Mouse (Mus musculus) CH12.LX (cell line): ENCODE measurements around the gene Sema6c. TPM values are rescaled to one million over a fixed set of nuclear protein-coding genes. Genes with fewer than 3 reads are reported as not detected.

ENCODE experiments used
- DNase-seq: peaks from one replicate; pipeline ENCODE4 v3.0.0-alpha.2; 2013; ENCODE audit errors: extremely low read depth
- H3K27ac ChIP-seq: 2 replicates; pipeline ENCODE4 v1.5.1; 2012; ENCODE audit warnings: low read depth, mild to moderate bottlenecking, control low read depth, moderate library complexity; ENCODE audit not compliant: insufficient read depth
- H3K27me3 ChIP-seq: replicated peaks from 2 replicates; pipeline ENCODE3; 2012; ENCODE audit warnings: inconsistent platforms
- H3K36me3 ChIP-seq, 2 experiments: replicated peaks in 1 of 2; 2 replicates each; pipeline versions ENCODE3 to v1.6.1; 2012; ENCODE audit warnings: inconsistent platforms in 1 of 2, low read length in 1 of 2, mild to moderate bottlenecking in 1 of 2, mixed read lengths in 1 of 2, moderate library complexity in 1 of 2; ENCODE audit not compliant: control insufficient read depth in 1 of 2, insufficient read depth in 1 of 2
- H3K4me1 ChIP-seq, 2 experiments: 2 replicates each; pipeline ENCODE4 v1.6.1; 2012; ENCODE audit warnings: inconsistent platforms in 1 of 2, moderate library complexity in 1 of 2; ENCODE audit not compliant: insufficient read depth in 2 of 2, control insufficient read depth in 1 of 2
- H3K4me2 ChIP-seq: 2 replicates; pipeline ENCODE4 v1.6.1; 2012; ENCODE audit warnings: low read depth, mild to moderate bottlenecking, control low read depth; ENCODE audit not compliant: poor library complexity, insufficient read depth, severe bottlenecking
- H3K4me3 ChIP-seq, 3 experiments: fragments of 150-350 bp in 1 of 3; sonication (generic) in 1 of 3; replicated peaks in 1 of 3; 2 replicates each; pipeline versions ENCODE3 to v1.5.1; 2011 to 2012; ENCODE audit warnings: low read depth in 2 of 3, low read length in 2 of 3, mild to moderate bottlenecking in 2 of 3, moderate library complexity in 2 of 3, control low read depth in 1 of 3, improper control_type of control experiment in 1 of 3, inconsistent platforms in 1 of 3, mixed read lengths in 1 of 3; ENCODE audit not compliant: poor library complexity in 1 of 3
- H3K79me2 ChIP-seq: replicated peaks from 2 replicates; pipeline ENCODE4 v1.6.1; 2012; ENCODE audit warnings: mild to moderate bottlenecking, moderate library complexity; ENCODE audit not compliant: control insufficient read depth, poor library complexity, insufficient read depth, severe bottlenecking; ENCODE audit errors: extremely low read depth
- H3K9ac ChIP-seq: 2 replicates; pipeline ENCODE4 v1.6.1; 2012; ENCODE audit warnings: low read depth, mild to moderate bottlenecking, control low read depth, moderate library complexity; ENCODE audit not compliant: insufficient read depth
- H3K9me3 ChIP-seq: replicated peaks from 2 replicates; pipeline ENCODE3; 2012; ENCODE audit warnings: low read length, inconsistent platforms, mixed read lengths
- CTCF ChIP-seq, 2 experiments: IDR thresholded peaks in 1 of 2; conservative IDR thresholded peaks in 1 of 2; 2 replicates each; pipeline ENCODE4 v1.5.1; 2011 to 2012; ENCODE audit warnings: low read depth in 2 of 2, low read length in 2 of 2, improper control_type of control experiment in 1 of 2, inconsistent platforms in 1 of 2, mild to moderate bottlenecking in 1 of 2, moderate library complexity in 1 of 2
- E2F4 ChIP-seq: IDR thresholded peaks from 2 replicates; pipeline ENCODE4 v1.6.1; 2011; ENCODE audit warnings: low read depth, low read length, improper control_type of control experiment; ENCODE audit not compliant: insufficient replicate concordance
- ETS1 ChIP-seq: conservative IDR thresholded peaks from 2 replicates; pipeline ENCODE4 v1.6.1; 2012; ENCODE audit warnings: low read depth, mild to moderate bottlenecking, inconsistent platforms, low read length, improper control_type of control experiment, moderate library complexity
- GABPA ChIP-seq: IDR thresholded peaks from 2 replicates; pipeline ENCODE4 v1.6.1; 2012; ENCODE audit warnings: low read depth, low read length, improper control_type of control experiment, inconsistent platforms; ENCODE audit not compliant: insufficient replicate concordance
- IRF4 ChIP-seq: IDR thresholded peaks from 2 replicates; pipeline ENCODE4 v1.6.1; 2014; ENCODE audit warnings: low read depth, mild to moderate bottlenecking, inconsistent platforms, low read length, improper control_type of control experiment
- JUN ChIP-seq: IDR thresholded peaks from 2 replicates; pipeline ENCODE4 v1.6.1; 2011; ENCODE audit warnings: low read depth, mild to moderate bottlenecking, low read length, improper control_type of control experiment, moderate library complexity; ENCODE audit not compliant: insufficient read depth
- JUND ChIP-seq: conservative IDR thresholded peaks from 2 replicates; pipeline ENCODE4 v1.6.1; 2011; ENCODE audit warnings: low read depth, low read length, improper control_type of control experiment
- MEF2A ChIP-seq: IDR thresholded peaks from 2 replicates; pipeline ENCODE4 v1.6.1; 2014; ENCODE audit warnings: low read depth, mild to moderate bottlenecking, inconsistent platforms, low read length, improper control_type of control experiment, borderline replicate concordance
- MXI1 ChIP-seq: IDR thresholded peaks from 2 replicates; pipeline ENCODE4 v1.6.1; 2011; ENCODE audit warnings: mild to moderate bottlenecking, low read depth, low read length, improper control_type of control experiment
- NELFE ChIP-seq: IDR thresholded peaks from 2 replicates; pipeline ENCODE4 v1.6.1; 2011; ENCODE audit warnings: low read depth, low read length, improper control_type of control experiment
- NRF1 ChIP-seq: IDR thresholded peaks from 2 replicates; pipeline ENCODE4 v1.6.1; 2014; ENCODE audit warnings: low read depth, mild to moderate bottlenecking, inconsistent platforms, low read length, improper control_type of control experiment, moderate library complexity
- PAX5 ChIP-seq: IDR thresholded peaks from 2 replicates; pipeline ENCODE4 v1.6.1; 2012; ENCODE audit warnings: low read length, inconsistent platforms, mixed read lengths
- RAD21 ChIP-seq: IDR thresholded peaks from 2 replicates; pipeline ENCODE4 v1.6.1; 2011; ENCODE audit warnings: low read depth, mild to moderate bottlenecking, low read length, improper control_type of control experiment, moderate library complexity
- RCOR1 ChIP-seq: conservative IDR thresholded peaks from 2 replicates; pipeline ENCODE4 v1.6.1; 2012; ENCODE audit warnings: low read depth, mild to moderate bottlenecking, inconsistent platforms, low read length, improper control_type of control experiment
- SIN3A ChIP-seq: IDR thresholded peaks from 2 replicates; pipeline ENCODE4 v1.6.1; 2012; ENCODE audit warnings: low read length, improper control_type of control experiment, inconsistent platforms
- SMC3 ChIP-seq: IDR thresholded peaks from 2 replicates; pipeline ENCODE4 v1.6.1; 2011; ENCODE audit warnings: low read depth, low read length, improper control_type of control experiment
- TBP ChIP-seq: conservative IDR thresholded peaks from 2 replicates; pipeline ENCODE4 v1.6.1; 2011; ENCODE audit warnings: low read depth, low read length, improper control_type of control experiment
- TCF12 ChIP-seq: IDR thresholded peaks from 2 replicates; pipeline ENCODE4 v1.6.1; 2014; ENCODE audit warnings: low read depth, mild to moderate bottlenecking, inconsistent platforms, low read length, improper control_type of control experiment
- UBTF ChIP-seq: IDR thresholded peaks from 2 replicates; pipeline ENCODE4 v1.6.1; 2012; ENCODE audit warnings: low read depth, mild to moderate bottlenecking, inconsistent platforms, low read length, improper control_type of control experiment, moderate library complexity
- ZMIZ1 ChIP-seq: IDR thresholded peaks from 2 replicates; pipeline ENCODE4 v1.6.1; 2012; ENCODE audit warnings: low read depth, mild to moderate bottlenecking, inconsistent platforms, low read length, improper control_type of control experiment
- ZNF384 ChIP-seq: IDR thresholded peaks from 2 replicates; pipeline ENCODE4 v1.6.1; 2012; ENCODE audit warnings: low read depth, low read length, improper control_type of control experiment, inconsistent platforms
- dilution Hi-C: fragments of 300-500 bp; cut with MboI; formaldehyde crosslinking; loops from 2 replicates; pipeline ENCODE4 v1.14.3; 2020; ENCODE audit warnings: low sequenced_read_pairs; ENCODE audit not compliant: extremely low pct_unique_long_range_greater_than_20kb, extremely low pct_ligation_motif_present
- in situ Hi-C: fragments of 300-500 bp; cut with MboI; formaldehyde crosslinking; loops from 3 replicates; pipeline ENCODE4 v1.14.3; 2019; ENCODE audit warnings: low sequenced_read_pairs, low pct_ligation_motif_present, low pct_unique_long_range_greater_than_20kb, mixed read lengths
- polyA plus RNA-seq: library from polyadenylated mRNA; unstranded; fragments of >175 nt; gene quantifications from 2 replicates; pipeline ENCODE4 v1.2.1, GENCODE M21; 2012; ENCODE audit warnings: low read depth; ENCODE audit not compliant: insufficient read length
- total RNA-seq, 2 experiments: library from RNA; depleted of rRNA; stranded (reverse); fragments of 300-350 nt in 1 of 2; fragments of >200 nt in 1 of 2; gene quantifications; 2 replicates each; pipeline ENCODE4 v1.2.3; 2012 to 2014

Sema6c gene
- total and polyA plus RNA-seq, 3 experiments, result 0.30 to 0.53 TPM; not detected in 1

GRCm38 (mm10) chr3:95174011-95174592 is 13.8 kb downstream of the Sema6c start:
- no peaks in the 10 kb centered on the region for H3K36me3 ChIP-seq
- H3K79me2 ChIP-seq, result no peaks in the 10 kb centered on the region
- dilution Hi-C loops (no loop called here), in situ Hi-C loops (no loop called here)
- H3K27me3 ChIP-seq, result peaks cover 16% of the 10 kb centered on the region
- H3K4me3 ChIP-seq, result no peak overlapping the region
- H3K4me1 ChIP-seq, result peaks cover 0 to 12% of the 10 kb centered on the region in 2 experiments; a peak in 1 of 4 replicates
- no peak overlapping the region for H3K27ac ChIP-seq
- peak; percentile 22 for DNase-seq
- TF ChIP-seq CTCF (conservative IDR thresholded peaks at IDR 0.05 in 1 of 2, IDR thresholded peaks at IDR 0.05 in 1 of 2; ENCODE audit: low read depth in 2 of 2, low read length in 2 of 2), result peak; percentile 15 to 69; a peak in 2 of 4 replicates
- no peak for TF ChIP-seq MEF2A
- peak; percentile 48 for TF ChIP-seq RAD21
- TF ChIP-seq SMC3, result peak; percentile 42
- TF ChIP-seq E2F4, result no peak
- TF ChIP-seq, all 38 proteins: peak for 3
- Histone ChIP-seq H3K9me3 (peaks cover 8% of the 10 kb centered on the region), H3K9ac (no peak overlapping the region), H3K4me2 (no peak overlapping the region)

DNA sequence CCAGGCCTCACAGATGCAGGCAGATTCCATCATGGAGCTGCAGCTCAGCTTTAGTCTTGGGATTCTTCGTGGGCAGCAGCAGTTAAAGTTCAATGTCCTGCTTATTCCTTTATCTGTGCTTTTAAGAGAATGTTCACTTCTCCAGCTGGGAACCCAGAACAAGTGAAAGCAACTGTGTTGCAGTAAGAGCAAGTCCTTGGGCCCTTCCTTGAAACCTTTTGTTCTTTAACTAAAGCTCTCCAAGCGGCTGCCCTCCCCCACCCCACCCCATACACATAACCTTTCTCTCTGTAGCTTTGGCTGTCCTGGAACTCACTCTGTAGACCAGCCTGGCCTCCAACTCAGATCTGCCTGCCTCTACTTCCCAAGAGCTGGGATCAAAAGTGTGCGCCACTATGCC is 16.2 kb downstream of the Sema6c start:
- H3K27me3 ChIP-seq, result no peaks in the 10 kb centered on the region
- in situ Hi-C loops, result no loop called here

GRCm38 (mm10) chr3:95177583-95177982 is 17.3 kb downstream of the Sema6c start:
- TF ChIP-seq ZNF384, result no peak
- no peak for TF ChIP-seq MXI1
- no peak for TF ChIP-seq NELFE
- no peak for TF ChIP-seq TCF12
- no peak for TF ChIP-seq ETS1
- no peak for TF ChIP-seq JUN
- no peak for TF ChIP-seq JUND
- no peak for TF ChIP-seq TBP
- no peak for TF ChIP-seq IRF4
- no peak for TF ChIP-seq CTCF (conservative IDR thresholded peaks at IDR 0.05 in 1 of 2, IDR thresholded peaks at IDR 0.05 in 1 of 2; ENCODE audit: low read depth in 2 of 2, low read length in 2 of 2)
- H3K27ac ChIP-seq, result no peak overlapping the region
- no peak for DNase-seq
- no peak overlapping the region for H3K9ac ChIP-seq
- in situ Hi-C loops, result no loop called here
- H3K4me1 ChIP-seq, result peaks cover 6 to 23% of the 10 kb centered on the region in 2 experiments; a peak in 2 of 4 replicates
- H3K36me3 ChIP-seq, result peaks cover 4 to 19% of the 10 kb centered on the region in 2 experiments
- no peaks in the 10 kb centered on the region for H3K27me3 ChIP-seq
- no peak overlapping the region for H3K4me3 ChIP-seq
- no peaks in the 10 kb centered on the region for H3K79me2 ChIP-seq
- peaks cover 7% of the 10 kb centered on the region for H3K9me3 ChIP-seq
- H3K4me2 ChIP-seq, result no peak overlapping the region
- dilution Hi-C loops, result no loop called here

More for the DNA sequence above, 16.2 kb downstream of the Sema6c start:
- peaks cover 8% of the 10 kb centered on the region for H3K9me3 ChIP-seq
- H3K4me2 ChIP-seq, result no peak overlapping the region
- H3K9ac ChIP-seq, result no peak overlapping the region
- H3K36me3 ChIP-seq, result peaks cover 4 to 11% of the 10 kb centered on the region in 2 experiments
- DNase-seq, result no peak
- H3K4me3 ChIP-seq, result no peak overlapping the region
- dilution Hi-C loops, result no loop called here
- no peaks in the 10 kb centered on the region for H3K79me2 ChIP-seq
- H3K27ac ChIP-seq, result no peak overlapping the region
- H3K4me1 ChIP-seq, result peaks cover 6 to 23% of the 10 kb centered on the region in 2 experiments; a peak in 2 of 4 replicates
- TF ChIP-seq NRF1, result no peak
- no peak for TF ChIP-seq PAX5
- TF ChIP-seq UBTF, result no peak
- no peak for TF ChIP-seq ZMIZ1
- no peak for TF ChIP-seq RCOR1
- no peak for TF ChIP-seq GABPA
- no peak for TF ChIP-seq SIN3A
